9 mouse cellular contexts compared by ENCODE assay signal in the genomic region with DNA sequence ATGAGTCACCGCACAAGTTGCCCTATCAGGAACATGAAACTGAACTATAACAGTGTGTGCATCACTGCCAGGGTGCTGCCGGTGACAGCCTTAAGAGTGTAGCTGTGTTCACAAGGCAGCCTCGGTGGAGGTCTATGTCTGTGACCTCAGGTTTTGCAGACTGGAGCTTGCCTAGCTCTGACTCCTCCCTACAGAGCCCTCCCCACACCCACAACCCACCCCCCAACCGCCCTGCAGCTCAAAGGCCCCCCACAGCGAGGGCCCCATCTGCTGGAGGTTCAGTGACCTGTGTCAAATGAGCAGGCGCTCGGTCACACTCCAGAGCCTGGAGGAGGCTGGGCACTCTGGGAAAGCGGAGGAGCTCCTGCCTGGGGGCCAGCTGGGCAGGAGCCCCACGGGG. TPM values are rescaled to one million over a fixed set of nuclear protein-coding genes. Genes with fewer than 3 reads are reported as not detected.
DNase-seq lines count a peak whose midpoint lies in the region; ATAC-seq and TF ChIP-seq lines count a peak whose summit lies in the region.
"Had no signal": no experiment of that assay in that cellular context is flagged by ENCODE, and none has a peak within 500 bp of the region (broad histone marks: within the 10 kb centered on the region; RNA-seq: fewer than 3 reads in every experiment).

No protein-coding gene starts in this region.

- 9% methylated on average over 9 of the region's 9 CpGs for WGBS in heart, embryonic 15.5 days
- 4% methylated on average over 9 of the region's 9 CpGs for WGBS in forebrain, embryonic 14.5 days
- WGBS in limb, embryonic 11.5 days = 2% methylated on average over 9 of the region's 9 CpGs
- 16% methylated on average over 9 of the region's 9 CpGs for WGBS in liver, postnatal 0 days (ENCODE audit: insufficient replicate concordance)

- peaks cover 30% of the 10 kb centered on the region for H3K4me1 ChIP-seq in heart, embryonic 15.5 days (replicated peaks)
- peaks cover 12% of the 10 kb centered on the region for H3K4me1 ChIP-seq in forebrain, embryonic 14.5 days (ENCODE audit: control insufficient read depth, insufficient read depth, low read length)
- peaks cover 16% of the 10 kb centered on the region for H3K4me1 ChIP-seq in limb, embryonic 11.5 days (ENCODE audit: control insufficient read depth, insufficient read depth, low read length)
- peaks cover 8% of the 10 kb centered on the region; the same call in 1 of the 2 replicates for H3K4me1 ChIP-seq in liver, postnatal 0 days (ENCODE audit: insufficient read depth)

- DNase-seq in heart, postnatal 14 days = no peak
- peak; percentile 57 for DNase-seq in NIH3T3 (ENCODE audit: low read depth)
- no peak for DNase-seq in forebrain, embryonic 14.5 days (ENCODE audit: low spot score)
- peak; percentile 43 for DNase-seq in limb, embryonic 11.5 days (ENCODE audit: low spot score)
- DNase-seq in natural killer cell, adult 2 months (ENCODE audit: low spot score in 2 of 2) = no peak
- DNase-seq in liver, postnatal 0 days = no peak
- DNase-seq in adrenal gland, postnatal 36 days = no peak
- DNase-seq: lung, postnatal 36 days had no signal

- H3K27ac ChIP-seq in heart, embryonic 15.5 days = peak overlapping the region; percentile 78
- H3K27ac ChIP-seq in forebrain, embryonic 14.5 days (ENCODE audit: low read depth, low read length) = no peak overlapping the region
- H3K27ac ChIP-seq in limb, embryonic 11.5 days (replicated peaks; ENCODE audit: low read depth, low read length) = no peak overlapping the region
- no peak overlapping the region for H3K27ac ChIP-seq in liver, postnatal 0 days (ENCODE audit: low read depth)

- TF ChIP-seq CTCF in liver, postnatal 0 days (IDR thresholded peaks at IDR 0.05; ENCODE audit: low read depth) = no peak

- peak overlapping the region; percentile 26 for H3K4me2 ChIP-seq in heart, embryonic 15.5 days
- H3K4me2 ChIP-seq in forebrain, embryonic 14.5 days (ENCODE audit: low read length) = peak overlapping the region; percentile 7; the same call in 1 of the 2 replicates
- H3K4me2 ChIP-seq in limb, embryonic 11.5 days (ENCODE audit: low read depth, severe bottlenecking) = no peak overlapping the region; the same call in 1 of the 2 replicates
- H3K4me2 ChIP-seq in liver, postnatal 0 days (ENCODE audit: low read depth, low read length) = no peak overlapping the region

- no peak for TF ChIP-seq EP300 in liver, postnatal 0 days (IDR thresholded peaks at IDR 0.05; ENCODE audit: low read depth)

- H3K36me3 ChIP-seq in heart, embryonic 15.5 days = no peaks in the 10 kb centered on the region
- H3K36me3 ChIP-seq in forebrain, embryonic 14.5 days (ENCODE audit: control insufficient read depth, insufficient read depth, low read length) = no peaks in the 10 kb centered on the region
- no peaks in the 10 kb centered on the region for H3K36me3 ChIP-seq in limb, embryonic 11.5 days (ENCODE audit: control insufficient read depth, insufficient read depth, low read length)
- no peaks in the 10 kb centered on the region for H3K36me3 ChIP-seq in liver, postnatal 0 days (replicated peaks; ENCODE audit: insufficient read depth, low read length)

- peaks cover 52% of the 10 kb centered on the region for H3K27me3 ChIP-seq in heart, embryonic 15.5 days
- H3K27me3 ChIP-seq in forebrain, embryonic 14.5 days (replicated peaks; ENCODE audit: control insufficient read depth, insufficient read depth, low read length) = peaks cover 31% of the 10 kb centered on the region
- peaks cover 45% of the 10 kb centered on the region for H3K27me3 ChIP-seq in limb, embryonic 11.5 days (ENCODE audit: control insufficient read depth, insufficient read depth, low read length)
- peaks cover 60% of the 10 kb centered on the region for H3K27me3 ChIP-seq in liver, postnatal 0 days (ENCODE audit: insufficient read depth, low read length)

- no peak overlapping the region for H3K9ac ChIP-seq in heart, embryonic 15.5 days
- no peak overlapping the region for H3K9ac ChIP-seq in forebrain, embryonic 14.5 days (ENCODE audit: low read length)
- H3K9ac ChIP-seq in limb, embryonic 11.5 days (ENCODE audit: low read length) = no peak overlapping the region
- no peak overlapping the region for H3K9ac ChIP-seq in liver, postnatal 0 days (replicated peaks)

- no peak overlapping the region for H3K4me3 ChIP-seq in heart, embryonic 15.5 days
- H3K4me3 ChIP-seq in forebrain, embryonic 14.5 days (ENCODE audit: low read depth, low read length) = no peak overlapping the region
- no peak overlapping the region for H3K4me3 ChIP-seq in limb, embryonic 11.5 days (ENCODE audit: low read depth, low read length)
- H3K4me3 ChIP-seq in liver, postnatal 0 days (ENCODE audit: low read depth, low read length) = no peak overlapping the region

- intact Hi-C loops in heart, postnatal 14 days (cut with DNase I) = no loop called here

- H3K9me3 ChIP-seq in heart, embryonic 15.5 days (replicated peaks) = no peaks in the 10 kb centered on the region
- no peaks in the 10 kb centered on the region for H3K9me3 ChIP-seq in forebrain, embryonic 14.5 days (replicated peaks; ENCODE audit: control insufficient read depth, low read length)
- H3K9me3 ChIP-seq in limb, embryonic 11.5 days (ENCODE audit: control insufficient read depth, low read length) = no peaks in the 10 kb centered on the region
- no peaks in the 10 kb centered on the region for H3K9me3 ChIP-seq in liver, postnatal 0 days (ENCODE audit: low read length)

- ATAC-seq in heart, embryonic 15.5 days (replicated peaks; ENCODE audit: insufficient number of reproducible peaks, insufficient read depth, low FRiP score, low read depth) = peak; percentile 85
- no peak for ATAC-seq in forebrain, embryonic 14.5 days
- no peak for ATAC-seq in limb, embryonic 11.5 days (ENCODE audit: insufficient number of reproducible peaks, low FRiP score, low TSS enrichment, low read depth)
- ATAC-seq in liver, postnatal 0 days = no peak

RNA-seq across cellular contexts. Expression of gene Pou3f1, which starts 3.7 kb away (rescaled TPM):
- 0.14 and 0.15 TPM in 2 replicates for polyA plus RNA-seq in heart, embryonic 15.5 days (2015; fragmentation: Nextera tagmentation; extraction: Ambion mirVana)
- under 1 TPM in 1 of 2 experiments, not detected in 1; 0.07 TPM for total RNA-seq in heart, postnatal 14 days (2021)
- polyA plus RNA-seq in forebrain, embryonic 14.5 days (2014; fragmentation: Nextera tagmentation; extraction: Ambion mirVana) = 14.8 and 15.3 TPM in 2 replicates
- 0.27 and 0.60 TPM in 2 replicates for polyA plus RNA-seq in limb, embryonic 11.5 days (2014; fragmentation: Nextera tagmentation; extraction: Ambion mirVana)
- not detected in 2 replicates for polyA plus RNA-seq in liver, postnatal 0 days (2015; fragmentation: Nextera tagmentation; extraction: Ambion mirVana)
- under 1 TPM in 1 of 2 experiments, not detected in 1; 0.10 TPM for total RNA-seq in adrenal gland, postnatal 36 days (2021)

RNA-seq across cellular contexts. Expression of gene Utp11, which starts 40.5 kb away (rescaled TPM):
- polyA plus RNA-seq in heart, embryonic 15.5 days (2015; fragmentation: Nextera tagmentation; extraction: Ambion mirVana) = 42.6 and 47.5 TPM in 2 replicates
- total RNA-seq in heart, postnatal 14 days (2021) = 10 to 100 TPM; 11.6 to 12.0 TPM
- 34.5 and 42.0 TPM in 2 replicates for polyA plus RNA-seq in forebrain, embryonic 14.5 days (2014; fragmentation: Nextera tagmentation; extraction: Ambion mirVana)
- 78.9 TPM in 2 replicates for polyA plus RNA-seq in limb, embryonic 11.5 days (2014; fragmentation: Nextera tagmentation; extraction: Ambion mirVana)
- polyA plus RNA-seq in liver, postnatal 0 days (2015; fragmentation: Nextera tagmentation; extraction: Ambion mirVana) = 20.1 and 21.6 TPM in 2 replicates
- total RNA-seq in adrenal gland, postnatal 36 days (2021) = 10 to 100 TPM; 30.0 to 40.6 TPM

RNA-seq across cellular contexts. Expression of gene 3100002H09Rik, which starts 42.3 kb away (rescaled TPM):
- 0.14 TPM in 1 of 2 replicates, not detected in the other for polyA plus RNA-seq in heart, embryonic 15.5 days (2015; fragmentation: Nextera tagmentation; extraction: Ambion mirVana)
- total RNA-seq in heart, postnatal 14 days (2021) = not detected
- polyA plus RNA-seq in forebrain, embryonic 14.5 days (2014; fragmentation: Nextera tagmentation; extraction: Ambion mirVana) = not detected in 2 replicates
- polyA plus RNA-seq in limb, embryonic 11.5 days (2014; fragmentation: Nextera tagmentation; extraction: Ambion mirVana) = not detected in 2 replicates
- not detected in 2 replicates for polyA plus RNA-seq in liver, postnatal 0 days (2015; fragmentation: Nextera tagmentation; extraction: Ambion mirVana)
- total RNA-seq in adrenal gland, postnatal 36 days (2021) = not detected

RNA-seq across cellular contexts. Expression of gene Fhl3, which starts 47.6 kb away (rescaled TPM):
- polyA plus RNA-seq in heart, embryonic 15.5 days (2015; fragmentation: Nextera tagmentation; extraction: Ambion mirVana) = 6.2 and 7.5 TPM in 2 replicates
- total RNA-seq in heart, postnatal 14 days (2021) = 10 to 100 TPM; 13.0 to 13.9 TPM
- polyA plus RNA-seq in forebrain, embryonic 14.5 days (2014; fragmentation: Nextera tagmentation; extraction: Ambion mirVana) = 1.4 TPM in 2 replicates
- polyA plus RNA-seq in limb, embryonic 11.5 days (2014; fragmentation: Nextera tagmentation; extraction: Ambion mirVana) = 11.5 and 11.6 TPM in 2 replicates
- polyA plus RNA-seq in liver, postnatal 0 days (2015; fragmentation: Nextera tagmentation; extraction: Ambion mirVana) = 2.5 and 2.7 TPM in 2 replicates
- 1 to 10 TPM; 8.1 to 9.0 TPM for total RNA-seq in adrenal gland, postnatal 36 days (2021)

Comparison
In these comparisons a context has a peak if more than half of its experiments do, and no peak if none do; other contexts are left out.
1. H3K4me2 ChIP-seq: peak in heart, embryonic 15.5 days (single experiment) and forebrain, embryonic 14.5 days (single experiment); none in limb, embryonic 11.5 days (single experiment) and liver, postnatal 0 days (single experiment).
2. DNase-seq: peak in NIH3T3 (single experiment) and limb, embryonic 11.5 days (single experiment); none in heart, postnatal 14 days (0 of 2), forebrain, embryonic 14.5 days (single experiment), natural killer cell, adult 2 months (0 of 2), liver, postnatal 0 days (single experiment) and adrenal gland, postnatal 36 days (0 of 2).